Mouse (Mus musculus): ENCODE measurements at regions not wholly inside any gene's neighbourhood (a gene's known extent, or its start where the extent isn't known, plus 50 kb on each side); places are given as distances from the start of the nearest gene placed in this dataset.

- Histone ChIP-seq H3K36me3 (ENCODE audit: control insufficient read depth, insufficient read depth, low read length) (no peaks in the 10 kb centered on the region), H3K9me3 (ENCODE audit: control insufficient read depth, low read length) (0 out of 2 replicates have a peak, but pooled peaks cover 8% of the 10 kb centered on the region), H3K4me1 (replicated peaks; ENCODE audit: control insufficient read depth, insufficient read depth, low read length) (no peaks in the 10 kb centered on the region), H3K9ac (ENCODE audit: low read length) (no peak overlapping the region), H3K4me3 (ENCODE audit: low read depth, low read length) (no peak overlapping the region), H3K4me2 (ENCODE audit: low read length) (no peak overlapping the region), H3K27ac (ENCODE audit: low read depth) (no peak overlapping the region), H3K27me3 (replicated peaks; ENCODE audit: control insufficient read depth, insufficient read depth, low read length) (no peaks in the 10 kb centered on the region)
- ATAC-seq (replicated peaks; ENCODE audit: low FRiP score, low TSS enrichment, low read depth) (no peak), DNase-seq (ENCODE audit: low spot score) (no peak)
- 88% methylated on average over 1 of the region's 1 CpGs for WGBS
Observed at GRCm38 (mm10) chr1:73728377-73728776, 395.9 kb downstream of the Tns1 start.

- DNase-seq (ENCODE audit: low spot score) (no peak), ATAC-seq (replicated peaks; ENCODE audit: low FRiP score, low TSS enrichment, low read depth) (no peak)
- H3K9ac ChIP-seq (ENCODE audit: low read length), result no peak overlapping the region
Observed at GRCm38 (mm10) chr1:73727781-73728180, 396.5 kb downstream of the Tns1 start.

GRCm38 (mm10) chr1:73726658-73727057 is 397.6 kb downstream of the Tns1 start:
- Histone ChIP-seq H3K27ac (ENCODE audit: low read depth) (no peak overlapping the region), H3K4me1 (replicated peaks; ENCODE audit: control insufficient read depth, insufficient read depth, low read length) (no peaks in the 10 kb centered on the region), H3K4me2 (ENCODE audit: low read length) (no peak overlapping the region), H3K27me3 (replicated peaks; ENCODE audit: control insufficient read depth, insufficient read depth, low read length) (no peaks in the 10 kb centered on the region), H3K9ac (ENCODE audit: low read length) (no peak overlapping the region), H3K36me3 (ENCODE audit: control insufficient read depth, insufficient read depth, low read length) (no peaks in the 10 kb centered on the region), H3K4me3 (ENCODE audit: low read depth, low read length) (no peak overlapping the region), H3K9me3 (ENCODE audit: control insufficient read depth, low read length) (0 out of 2 replicates have a peak, but pooled peaks cover 8% of the 10 kb centered on the region)
- whole genome bisulfite sequencing, result 89% methylated on average over 2 of the region's 2 CpGs
- DNase-seq (ENCODE audit: low spot score), result no peak
- no peak for ATAC-seq (replicated peaks; ENCODE audit: low FRiP score, low TSS enrichment, low read depth)

More at GRCm38 (mm10) chr1:73727781-73728180, 396.5 kb downstream of the Tns1 start:
- H3K36me3 ChIP-seq (ENCODE audit: control insufficient read depth, insufficient read depth, low read length), result no peaks in the 10 kb centered on the region
- H3K4me3 ChIP-seq (ENCODE audit: low read depth, low read length), result no peak overlapping the region
- H3K9me3 ChIP-seq (ENCODE audit: control insufficient read depth, low read length), result 0 out of 2 replicates have a peak, but pooled peaks cover 8% of the 10 kb centered on the region
- H3K27me3 ChIP-seq (replicated peaks; ENCODE audit: control insufficient read depth, insufficient read depth, low read length), result no peaks in the 10 kb centered on the region
- no peak overlapping the region for H3K27ac ChIP-seq (ENCODE audit: low read depth)
- no peak overlapping the region for H3K4me2 ChIP-seq (ENCODE audit: low read length)
- no peaks in the 10 kb centered on the region for H3K4me1 ChIP-seq (replicated peaks; ENCODE audit: control insufficient read depth, insufficient read depth, low read length)

- Histone ChIP-seq H3K4me1 (replicated peaks; ENCODE audit: control insufficient read depth, insufficient read depth, low read length) (no peaks in the 10 kb centered on the region), H3K4me3 (ENCODE audit: low read depth, low read length) (no peak overlapping the region), H3K36me3 (ENCODE audit: control insufficient read depth, insufficient read depth, low read length) (no peaks in the 10 kb centered on the region), H3K4me2 (ENCODE audit: low read length) (no peak overlapping the region), H3K9ac (ENCODE audit: low read length) (no peak overlapping the region), H3K9me3 (ENCODE audit: control insufficient read depth, low read length) (0 out of 2 replicates have a peak, but pooled peaks cover 8% of the 10 kb centered on the region), H3K27me3 (replicated peaks; ENCODE audit: control insufficient read depth, insufficient read depth, low read length) (no peaks in the 10 kb centered on the region), H3K27ac (ENCODE audit: low read depth) (no peak overlapping the region)
- no peak for ATAC-seq (replicated peaks; ENCODE audit: low FRiP score, low TSS enrichment, low read depth)
- WGBS, result 93% methylated on average over 1 of the region's 1 CpGs
- no peak for DNase-seq (ENCODE audit: low spot score)
Observed at GRCm38 (mm10) chr1:73725486-73725885, 398.8 kb downstream of the Tns1 start.

DNA sequence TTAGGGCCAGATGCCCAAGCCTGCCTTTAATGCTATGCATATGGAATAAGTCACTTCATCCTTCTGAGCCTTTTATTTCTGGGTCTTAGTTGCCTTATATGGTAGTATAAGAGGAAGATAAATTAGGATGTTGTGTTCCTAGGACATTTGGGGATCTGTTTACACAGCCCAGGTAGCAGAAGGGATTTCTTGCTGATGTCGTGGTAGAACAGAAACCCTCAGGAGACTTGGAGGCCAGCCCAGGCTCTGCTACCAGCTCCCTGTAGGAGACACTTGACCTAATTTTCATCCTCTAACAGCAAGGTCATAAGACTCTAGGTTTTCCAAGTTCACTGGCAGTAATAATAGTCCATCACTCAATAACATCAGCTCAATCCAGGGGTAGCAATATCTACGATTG is 399.7 kb downstream of the Tns1 start:
- DNase-seq (ENCODE audit: low spot score), result no peak
- 0 out of 2 replicates have a peak, but pooled peaks cover 2% of the 10 kb centered on the region for H3K9me3 ChIP-seq (ENCODE audit: control insufficient read depth, low read length)

GRCm38 (mm10) chr1:73721486-73722225 is 402.6 kb downstream of the Tns1 start:
- no peak overlapping the region for H3K9ac ChIP-seq (ENCODE audit: low read length)
- no peak for DNase-seq (ENCODE audit: low spot score)
- WGBS, result 85% methylated on average over 6 of the region's 6 CpGs
- H3K9me3 ChIP-seq (ENCODE audit: control insufficient read depth, low read length), result no peaks in the 10 kb centered on the region
- no peak overlapping the region for H3K27ac ChIP-seq (ENCODE audit: low read depth)
- H3K27me3 ChIP-seq (replicated peaks; ENCODE audit: control insufficient read depth, insufficient read depth, low read length), result no peaks in the 10 kb centered on the region
- no peaks in the 10 kb centered on the region for H3K4me1 ChIP-seq (replicated peaks; ENCODE audit: control insufficient read depth, insufficient read depth, low read length)
- no peak overlapping the region for H3K4me3 ChIP-seq (ENCODE audit: low read depth, low read length)
- H3K36me3 ChIP-seq (ENCODE audit: control insufficient read depth, insufficient read depth, low read length), result no peaks in the 10 kb centered on the region
- no peak for ATAC-seq (replicated peaks; ENCODE audit: low FRiP score, low TSS enrichment, low read depth)
- H3K4me2 ChIP-seq (ENCODE audit: low read length), result no peak overlapping the region

More for the DNA sequence above, 399.7 kb downstream of the Tns1 start:
- Histone ChIP-seq H3K4me1 (replicated peaks; ENCODE audit: control insufficient read depth, insufficient read depth, low read length) (no peaks in the 10 kb centered on the region), H3K27ac (ENCODE audit: low read depth) (no peak overlapping the region), H3K9ac (ENCODE audit: low read length) (no peak overlapping the region), H3K36me3 (ENCODE audit: control insufficient read depth, insufficient read depth, low read length) (no peaks in the 10 kb centered on the region), H3K27me3 (replicated peaks; ENCODE audit: control insufficient read depth, insufficient read depth, low read length) (no peaks in the 10 kb centered on the region), H3K4me3 (ENCODE audit: low read depth, low read length) (no peak overlapping the region), H3K4me2 (ENCODE audit: low read length) (no peak overlapping the region)
- no peak for ATAC-seq (replicated peaks; ENCODE audit: low FRiP score, low TSS enrichment, low read depth)
- 56% methylated on average over 2 of the region's 2 CpGs for WGBS

- H3K9me3 ChIP-seq (ENCODE audit: control insufficient read depth, low read length), result no peaks in the 10 kb centered on the region
Observed at GRCm38 (mm10) chr1:73718421-73718820, 405.8 kb downstream of the Tns1 start.

DNA sequence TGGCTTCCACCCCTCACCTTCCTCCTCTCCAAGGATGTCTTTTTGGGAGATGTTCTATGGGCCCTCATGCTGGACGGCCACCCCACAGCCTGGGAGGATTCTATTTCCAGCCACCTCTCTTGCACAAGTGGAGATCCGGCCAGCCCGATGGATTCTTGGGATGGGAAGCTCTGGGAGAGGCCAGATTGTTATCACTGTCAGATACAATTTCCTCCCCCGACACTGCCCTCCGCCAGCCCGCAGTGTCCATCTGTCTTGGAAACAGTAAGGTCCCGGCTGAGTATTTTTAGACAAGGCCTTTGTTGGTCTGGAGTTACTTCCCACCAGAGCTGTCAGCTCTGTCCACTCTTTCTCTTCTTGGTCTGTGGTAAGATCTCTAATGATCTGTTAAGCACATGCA is 406.8 kb downstream of the Tns1 start:
- no peak overlapping the region for H3K4me3 ChIP-seq (ENCODE audit: low read depth, low read length)
- H3K9ac ChIP-seq (ENCODE audit: low read length), result no peak overlapping the region
- no peak overlapping the region for H3K4me2 ChIP-seq (ENCODE audit: low read length)
- no peak overlapping the region for H3K27ac ChIP-seq (ENCODE audit: low read depth)
- H3K36me3 ChIP-seq (ENCODE audit: control insufficient read depth, insufficient read depth, low read length), result no peaks in the 10 kb centered on the region
- 68% methylated on average over 7 of the region's 7 CpGs for WGBS
- no peaks in the 10 kb centered on the region for H3K9me3 ChIP-seq (ENCODE audit: control insufficient read depth, low read length)
- DNase-seq (ENCODE audit: low spot score) (no peak), ATAC-seq (replicated peaks; ENCODE audit: low FRiP score, low TSS enrichment, low read depth) (no peak)
- no peaks in the 10 kb centered on the region for H3K4me1 ChIP-seq (replicated peaks; ENCODE audit: control insufficient read depth, insufficient read depth, low read length)
- no peaks in the 10 kb centered on the region for H3K27me3 ChIP-seq (replicated peaks; ENCODE audit: control insufficient read depth, insufficient read depth, low read length)

More at GRCm38 (mm10) chr1:73718421-73718820, 405.8 kb downstream of the Tns1 start:
- no peak overlapping the region for H3K9ac ChIP-seq (ENCODE audit: low read length)
- H3K4me1 ChIP-seq (replicated peaks; ENCODE audit: control insufficient read depth, insufficient read depth, low read length), result no peaks in the 10 kb centered on the region
- H3K4me2 ChIP-seq (ENCODE audit: low read length), result no peak overlapping the region
- ATAC-seq (replicated peaks; ENCODE audit: low FRiP score, low TSS enrichment, low read depth) (no peak), DNase-seq (ENCODE audit: low spot score) (no peak)
- no peaks in the 10 kb centered on the region for H3K27me3 ChIP-seq (replicated peaks; ENCODE audit: control insufficient read depth, insufficient read depth, low read length)
- WGBS, result 76% methylated on average over 5 of the region's 5 CpGs
- H3K36me3 ChIP-seq (ENCODE audit: control insufficient read depth, insufficient read depth, low read length), result no peaks in the 10 kb centered on the region
- no peak overlapping the region for H3K4me3 ChIP-seq (ENCODE audit: low read depth, low read length)
- H3K27ac ChIP-seq (ENCODE audit: low read depth), result no peak overlapping the region

GRCm38 (mm10) chr1:73716901-73717300 is 407.3 kb downstream of the Tns1 start:
- Histone ChIP-seq H3K27me3 (replicated peaks; ENCODE audit: control insufficient read depth, insufficient read depth, low read length) (no peaks in the 10 kb centered on the region), H3K4me3 (ENCODE audit: low read depth, low read length) (no peak overlapping the region), H3K4me2 (ENCODE audit: low read length) (no peak overlapping the region), H3K27ac (ENCODE audit: low read depth) (no peak overlapping the region), H3K36me3 (ENCODE audit: control insufficient read depth, insufficient read depth, low read length) (no peaks in the 10 kb centered on the region), H3K9ac (ENCODE audit: low read length) (no peak overlapping the region), H3K9me3 (ENCODE audit: control insufficient read depth, low read length) (no peaks in the 10 kb centered on the region), H3K4me1 (replicated peaks; ENCODE audit: control insufficient read depth, insufficient read depth, low read length) (no peaks in the 10 kb centered on the region)
- DNase-seq (ENCODE audit: low spot score) (no peak), ATAC-seq (replicated peaks; ENCODE audit: low FRiP score, low TSS enrichment, low read depth) (no peak)

Measured in intestine, embryonic 14.5 days (tissue).